Mouse (Mus musculus) midbrain, postnatal 0 days (tissue): ENCODE measurements at regions not wholly inside any gene's neighbourhood (a gene's known extent, or its start where the extent isn't known, plus 50 kb on each side); places are given as distances from the start of the nearest gene placed in this dataset.
"Not testable (repeated sequence)": the region's sequence is repeated elsewhere in the genome, so short reads cannot be mapped to it uniquely, and the experiment has no call there.

Experiments used
- ATAC-seq: fragments of 200-750 bp; cut with Nextera tagmentation; 2 replicates; pipeline ENCODE4 v1.8.0; 2017; ENCODE audit warnings: moderate number of reproducible peaks, mild to moderate bottlenecking, moderate TSS enrichment, moderate library complexity; ENCODE audit not compliant: low FRiP score
- DNase-seq: peaks from one replicate; pipeline ENCODE4 v3.0.0-alpha.2; 2015; ENCODE audit warnings: low spot score
- H3K27ac ChIP-seq: fragments of 300-500 bp; sonication (generic); 2 replicates; pipeline ENCODE4 v1.5.1; 2014; ENCODE audit warnings: low read depth, mild to moderate bottlenecking, low read length, mixed read lengths
- H3K27me3 ChIP-seq: fragments of 300-500 bp; sonication (generic); 2 replicates; pipeline ENCODE4 v1.6.1; 2014; ENCODE audit warnings: low read length, control low read depth, mixed read lengths; ENCODE audit not compliant: insufficient read depth
- H3K36me3 ChIP-seq: fragments of 300-500 bp; sonication (generic); 2 replicates; pipeline ENCODE4 v1.6.1; 2014; ENCODE audit warnings: low read length, control low read depth, mixed read lengths; ENCODE audit not compliant: insufficient read depth
- H3K4me1 ChIP-seq: fragments of 300-500 bp; sonication (generic); 2 replicates; pipeline ENCODE4 v1.6.1; 2014; ENCODE audit warnings: mild to moderate bottlenecking, control low read depth, antibody characterized with exemption, low read length, mixed read lengths; ENCODE audit not compliant: insufficient read depth
- H3K4me2 ChIP-seq: fragments of 300-500 bp; sonication (generic); 2 replicates; pipeline ENCODE4 v1.6.1; 2014; ENCODE audit warnings: low read depth, mild to moderate bottlenecking, low read length, mixed read lengths; ENCODE audit not compliant: poor library complexity, severe bottlenecking
- H3K4me3 ChIP-seq: fragments of 300-500 bp; sonication (generic); 2 replicates; pipeline ENCODE4 v1.5.1; 2014; ENCODE audit warnings: low read depth, mild to moderate bottlenecking, low read length, moderate library complexity
- H3K9ac ChIP-seq: fragments of 300-500 bp; sonication (generic); replicated peaks from 2 replicates; pipeline ENCODE4 v1.6.1; 2014; ENCODE audit warnings: mild to moderate bottlenecking, low read length, moderate library complexity, mixed read lengths; ENCODE audit not compliant: poor library complexity, severe bottlenecking
- H3K9me3 ChIP-seq: fragments of 300-500 bp; sonication (generic); 2 replicates; pipeline ENCODE4 v1.6.1; 2016; ENCODE audit warnings: low read length, control low read depth
- CTCF ChIP-seq: IDR thresholded peaks from 2 replicates; pipeline ENCODE4 v1.5.1; 2016; ENCODE audit warnings: antibody characterized with exemption, mild to moderate bottlenecking
- WGBS: fragments of 180-500 bp; shearing (Covaris S2); extraction: QIAGEN DNeasy Blood & Tissue Kit; methylation state at CpG from one replicate; pipeline ENCODE4 v1.1.7; 2014; 5-methylcytosine and 5-hydroxymethylcytosine counted together

DNA sequence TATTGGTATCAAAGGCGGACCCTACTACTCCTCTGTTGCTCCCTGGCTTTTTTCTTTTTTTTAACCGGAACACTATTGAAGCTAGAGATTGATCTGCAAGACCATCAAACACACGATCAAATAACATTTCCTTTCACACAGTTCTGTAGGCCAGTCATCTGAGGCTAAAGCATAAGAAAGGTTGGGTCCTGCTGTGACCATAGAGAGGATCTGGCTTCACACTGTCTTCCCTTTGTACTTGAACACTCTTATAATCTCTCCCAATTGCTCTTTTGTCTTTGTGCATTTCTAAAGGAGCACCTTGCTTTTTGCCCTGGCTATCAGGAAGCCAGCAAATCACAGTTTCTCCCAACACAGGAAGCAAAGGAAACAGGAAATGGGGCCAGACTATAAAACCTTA is 76.8 kb upstream of the Zcchc13 start:
- Histone ChIP-seq H3K9ac (no peak overlapping the region), H3K9me3 (no peaks in the 10 kb centered on the region), H3K27me3 (no peaks in the 10 kb centered on the region), H3K4me2 (no peak overlapping the region), H3K4me1 (peaks cover 3% of the 10 kb centered on the region; the same call in 1 of the 2 replicates), H3K36me3 (no peaks in the 10 kb centered on the region), H3K27ac (no peak overlapping the region), H3K4me3 (no peak overlapping the region)
- no peak for TF ChIP-seq CTCF
- DNase-seq (no peak), ATAC-seq (no peak)
- WGBS = 69% methylated on average over 3 of the region's 3 CpGs

DNA sequence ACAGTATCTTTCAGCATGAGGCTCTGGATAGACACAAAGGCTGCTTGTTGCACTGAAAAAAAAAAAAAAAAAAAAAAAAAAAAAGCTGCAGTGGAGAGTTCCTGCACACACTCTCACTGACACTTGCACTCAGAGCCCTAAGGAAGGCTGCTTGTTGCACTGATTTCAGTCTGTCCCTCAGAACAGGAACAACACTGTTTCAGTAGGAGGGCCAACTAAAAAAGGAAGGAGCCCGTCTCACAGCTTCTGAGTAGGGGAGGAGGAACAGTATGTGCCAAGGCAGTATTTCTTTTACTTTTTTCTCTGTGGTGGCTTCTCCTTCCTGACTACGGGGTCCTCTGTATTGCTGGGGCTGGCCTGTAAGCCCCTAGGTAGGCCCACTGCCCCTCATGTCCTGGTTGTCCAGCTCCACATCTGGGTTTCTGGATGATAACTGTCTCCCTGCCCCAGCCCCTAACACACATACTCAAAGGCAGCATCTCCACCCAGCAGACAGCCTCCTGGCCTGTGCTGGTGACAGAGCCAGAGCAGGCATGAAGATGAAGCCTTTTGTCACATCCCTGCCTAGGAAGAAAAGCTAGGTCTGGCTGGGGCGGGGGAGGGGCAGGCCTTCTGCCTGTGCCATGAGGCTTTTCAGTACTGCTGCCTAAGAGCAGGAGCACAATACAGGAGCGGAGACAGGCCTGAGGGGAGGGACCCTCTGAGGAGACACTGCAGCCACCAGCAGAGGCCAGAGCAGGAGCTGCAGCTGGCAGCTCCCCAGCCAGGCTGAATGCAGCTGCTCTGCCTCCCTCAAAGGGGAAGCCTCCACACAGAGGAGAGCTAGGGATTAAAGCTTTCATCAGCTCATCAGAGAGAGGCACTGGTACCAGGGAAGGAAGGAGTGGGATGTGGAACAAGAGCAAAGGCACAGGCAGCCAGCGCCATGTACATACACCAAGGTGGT is 75.1 kb upstream of the Zcchc13 start:
- not testable (repeated sequence) for H3K4me2 ChIP-seq, H3K4me3 ChIP-seq, H3K36me3 ChIP-seq, H3K27me3 ChIP-seq, H3K9ac ChIP-seq, H3K9me3 ChIP-seq, H3K4me1 ChIP-seq
- 28% methylated on average over 4 of the region's 5 CpGs for WGBS
- ATAC-seq (peak; percentile 93), DNase-seq (peak; percentile 44)
- 0 out of 2 replicates have a peak overlapping the region, but pooled peaks have one; percentile 38 for H3K27ac ChIP-seq

DNA sequence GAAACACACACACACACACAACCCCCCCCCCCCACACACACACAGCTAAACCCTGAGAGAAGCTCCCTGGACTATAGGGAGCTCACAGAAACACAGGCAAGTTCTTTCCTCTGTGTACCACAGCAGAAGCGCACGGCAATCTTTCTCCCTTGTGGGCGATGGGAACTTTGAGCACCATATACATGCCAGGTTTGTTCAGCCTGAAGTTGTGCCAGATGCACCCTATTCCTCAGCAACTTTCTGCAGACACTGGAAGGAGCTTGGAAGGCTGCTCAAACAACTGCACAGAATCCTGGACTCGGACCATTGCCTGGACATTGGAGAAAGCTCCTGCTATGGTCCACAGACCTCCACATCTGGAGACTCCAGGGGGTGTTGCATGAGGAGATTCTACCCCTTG is 74.3 kb upstream of the Zcchc13 start:
- H3K36me3 ChIP-seq = no peaks in the 10 kb centered on the region
- peaks cover 3% of the 10 kb centered on the region; the same call in 1 of the 2 replicates for H3K4me1 ChIP-seq
- ATAC-seq (no peak), DNase-seq (no peak)
- no peaks in the 10 kb centered on the region for H3K9me3 ChIP-seq
- WGBS = 35% methylated on average over 4 of the region's 4 CpGs
- no peaks in the 10 kb centered on the region for H3K27me3 ChIP-seq
- H3K27ac ChIP-seq = 0 out of 2 replicates have a peak overlapping the region, but pooled peaks have one; percentile 38
- H3K4me3 ChIP-seq = no peak overlapping the region
- TF ChIP-seq CTCF = no peak
- no peak overlapping the region for H3K9ac ChIP-seq
- no peak overlapping the region for H3K4me2 ChIP-seq

DNA sequence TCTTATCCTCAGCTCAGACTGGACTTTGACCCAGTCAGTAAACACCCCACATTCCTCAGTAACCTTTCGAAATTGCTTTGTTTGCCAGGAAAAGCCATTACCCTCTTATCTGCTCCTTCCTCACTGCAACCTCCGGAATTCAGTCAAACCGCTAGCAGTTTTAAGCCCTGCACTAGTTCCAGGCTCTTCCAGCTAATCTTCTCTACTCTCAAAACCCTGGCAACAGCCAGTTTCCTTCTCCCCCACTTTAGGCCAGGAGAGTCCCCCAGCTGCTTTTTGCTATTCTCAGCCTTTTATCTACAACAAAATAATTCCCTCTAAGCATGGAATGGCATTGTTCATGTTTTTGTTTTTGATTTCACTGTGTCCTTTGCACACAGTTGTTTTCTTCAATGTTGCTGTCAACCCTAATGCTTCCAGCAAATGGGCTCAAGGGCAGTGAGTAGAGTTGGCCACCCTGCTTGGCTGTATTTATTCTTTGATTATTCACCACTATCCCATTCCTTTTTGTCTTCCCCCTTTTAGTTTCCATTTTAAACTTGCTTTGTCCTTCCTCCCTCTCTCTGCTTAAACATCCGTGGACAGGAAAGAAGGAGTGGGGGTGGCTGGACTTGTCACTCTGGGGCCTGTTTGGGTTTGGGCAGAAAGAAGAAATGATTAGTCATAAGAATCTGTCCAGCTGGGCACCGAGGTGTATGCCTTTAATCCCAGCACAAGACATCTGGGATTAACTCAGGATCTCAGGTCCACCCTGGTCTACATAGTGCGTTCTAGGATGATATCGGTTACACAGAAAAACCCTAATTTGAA is 73.5 kb upstream of the Zcchc13 start:
- Histone ChIP-seq H3K4me3 (no peak overlapping the region), H3K27ac (0 out of 2 replicates have a peak overlapping the region, but pooled peaks have one; percentile 38)
- WGBS = 32% methylated on average over 7 of the region's 7 CpGs

DNA sequence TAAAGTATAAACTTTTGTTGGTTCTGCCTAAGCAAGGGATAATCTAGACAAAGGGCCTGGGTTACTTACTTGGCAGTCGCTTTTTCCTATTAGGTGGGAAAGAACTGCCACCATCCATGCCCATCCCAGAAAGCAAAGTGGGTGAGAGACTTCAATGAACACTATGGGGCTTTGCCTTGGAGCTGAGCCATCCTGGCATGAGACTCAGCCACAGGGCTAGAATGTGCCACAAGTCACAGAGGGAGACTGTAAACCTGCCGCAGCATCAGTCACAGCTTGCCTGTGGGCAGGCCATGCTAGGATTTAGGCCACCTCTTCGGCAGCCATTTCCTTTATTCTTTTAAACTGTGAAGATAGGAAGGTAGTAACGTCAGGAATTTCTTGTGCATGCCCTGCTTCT is 72.9 kb upstream of the Zcchc13 start:
- peaks cover 3% of the 10 kb centered on the region; the same call in 1 of the 2 replicates for H3K4me1 ChIP-seq
- H3K27me3 ChIP-seq = no peaks in the 10 kb centered on the region
- WGBS = 71% methylated on average over 4 of the region's 4 CpGs
- no peak for TF ChIP-seq CTCF
- ATAC-seq = no peak
- H3K4me2 ChIP-seq = no peak overlapping the region
- H3K4me3 ChIP-seq = no peak overlapping the region
- no peak overlapping the region for H3K9ac ChIP-seq
- DNase-seq = peak; percentile 52
- H3K27ac ChIP-seq = no peak overlapping the region
- H3K36me3 ChIP-seq = no peaks in the 10 kb centered on the region
- H3K9me3 ChIP-seq = no peaks in the 10 kb centered on the region

More for the DNA sequence above, 73.5 kb upstream of the Zcchc13 start:
- Histone ChIP-seq H3K36me3 (no peaks in the 10 kb centered on the region), H3K9me3 (no peaks in the 10 kb centered on the region), H3K4me1 (peaks cover 3% of the 10 kb centered on the region; the same call in 1 of the 2 replicates), H3K4me2 (no peak overlapping the region), H3K27me3 (no peaks in the 10 kb centered on the region), H3K9ac (no peak overlapping the region)
- TF ChIP-seq CTCF = no peak
- DNase-seq = no peak
- ATAC-seq = no peak
